Mouse (Mus musculus): ENCODE data around the gene Tex10. TPM values are rescaled to one million over a fixed set of nuclear protein-coding genes. Genes with fewer than 3 reads are reported as not detected.

The Tex10 gene
- polyA plus RNA-seq, 1 experiment from 2014 or later = 17.2 TPM

- Histone ChIP-seq H3K4me1 (ENCODE audit: insufficient read depth, low read depth, low read length) (no peaks in the 10 kb centered on the region), H3K27ac (ENCODE audit: low read length) (no peak overlapping the region), H3K27me3 (replicated peaks; ENCODE audit: insufficient read depth, low read length) (no peaks in the 10 kb centered on the region), H3K9me3 (ENCODE audit: low read length) (no peaks in the 10 kb centered on the region), H3K4me3 (ENCODE audit: low read depth, low read length) (no peak overlapping the region), H3K36me3 (ENCODE audit: insufficient read depth, low read length) (no peaks in the 10 kb centered on the region), H3K9ac (replicated peaks; ENCODE audit: low read depth) (no peak overlapping the region), H3K4me2 (replicated peaks; ENCODE audit: low read depth, low read length) (no peak overlapping the region)
- DNase-seq (ENCODE audit: low spot score) (peak; percentile 88), ATAC-seq (no peak; the same call in 1 of the 2 replicates)
- TF ChIP-seq EP300 (IDR thresholded peaks at IDR 0.05) = no peak
- peak; percentile 80 for TF ChIP-seq CTCF (IDR thresholded peaks at IDR 0.05)
- WGBS = 0% methylated on average over 2 of the region's 2 CpGs
Observed at GRCm38 (mm10) chr4:48380940-48381339, 92.3 kb downstream of the Tex10 start.

Other genes starting within 250 kb of the Tex10 start
- gene Erp44, start 193.9 kb downstream of the Tex10 start, polyA plus RNA-seq (2015; fragmentation: Nextera tagmentation; extraction: Ambion mirVana) = 72.4 and 82.9 TPM in 2 replicates
- gene Invs, start 193.7 kb downstream of the Tex10 start, polyA plus RNA-seq (2015; fragmentation: Nextera tagmentation; extraction: Ambion mirVana) = 3.5 and 4.5 TPM in 2 replicates
- 12.2 and 13.1 TPM in 2 replicates for gene Msantd3, start 66.5 kb upstream of the Tex10 start, polyA plus RNA-seq (2015; fragmentation: Nextera tagmentation; extraction: Ambion mirVana)
- gene Tmeff1, start 111.7 kb upstream of the Tex10 start, polyA plus RNA-seq (2015; fragmentation: Nextera tagmentation; extraction: Ambion mirVana) = 29.4 and 36.5 TPM in 2 replicates
- gene Cavin4, start 190.1 kb upstream of the Tex10 start, polyA plus RNA-seq (2015; fragmentation: Nextera tagmentation; extraction: Ambion mirVana) = 0.55 and 0.93 TPM in 2 replicates